Mouse (Mus musculus) retina, postnatal 1 day (tissue): ENCODE data around the gene Gm5935.
"Not testable (repeated sequence)": the region's sequence is repeated elsewhere in the genome, so short reads cannot be mapped to it uniquely, and the experiment has no call there.

Experiments used
- DNase-seq: peaks from one replicate; pipeline ENCODE4 v3.0.0-alpha.2; 2012

The Gm5935 gene

DNA sequence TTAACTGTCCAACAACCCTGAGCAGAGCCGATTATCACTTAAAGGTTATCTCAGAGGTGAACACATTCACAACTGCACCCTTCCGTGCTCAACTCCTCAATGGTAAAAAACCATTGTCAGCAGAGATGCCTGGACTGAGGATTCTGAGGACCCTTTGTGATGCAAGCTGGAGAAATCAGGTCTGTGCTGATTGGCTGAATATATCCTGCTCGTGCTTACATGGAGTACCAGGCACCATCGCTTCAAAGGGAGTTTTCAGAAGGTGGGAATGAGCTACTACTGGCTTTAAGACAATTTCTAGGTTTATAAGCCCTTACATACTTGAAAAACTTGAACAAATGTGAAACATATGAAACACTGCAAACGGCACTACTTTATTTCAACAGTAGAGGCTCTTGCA is at the start of gene Gm5935:
Gene Gm5935, minus strand, starts transcription at position 101 of the 400 bp plus-strand sequence.
- not testable (repeated sequence) for DNase-seq
